Mouse (Mus musculus): Measurements from ENCODE around the gene Suco. TPM values are rescaled to one million over a fixed set of nuclear protein-coding genes. Genes with fewer than 3 reads are reported as not detected.

Gene Suco
- polyA plus RNA-seq (2012; rRNA removed) = 2.5 and 3.8 TPM in 2 replicates

DNA sequence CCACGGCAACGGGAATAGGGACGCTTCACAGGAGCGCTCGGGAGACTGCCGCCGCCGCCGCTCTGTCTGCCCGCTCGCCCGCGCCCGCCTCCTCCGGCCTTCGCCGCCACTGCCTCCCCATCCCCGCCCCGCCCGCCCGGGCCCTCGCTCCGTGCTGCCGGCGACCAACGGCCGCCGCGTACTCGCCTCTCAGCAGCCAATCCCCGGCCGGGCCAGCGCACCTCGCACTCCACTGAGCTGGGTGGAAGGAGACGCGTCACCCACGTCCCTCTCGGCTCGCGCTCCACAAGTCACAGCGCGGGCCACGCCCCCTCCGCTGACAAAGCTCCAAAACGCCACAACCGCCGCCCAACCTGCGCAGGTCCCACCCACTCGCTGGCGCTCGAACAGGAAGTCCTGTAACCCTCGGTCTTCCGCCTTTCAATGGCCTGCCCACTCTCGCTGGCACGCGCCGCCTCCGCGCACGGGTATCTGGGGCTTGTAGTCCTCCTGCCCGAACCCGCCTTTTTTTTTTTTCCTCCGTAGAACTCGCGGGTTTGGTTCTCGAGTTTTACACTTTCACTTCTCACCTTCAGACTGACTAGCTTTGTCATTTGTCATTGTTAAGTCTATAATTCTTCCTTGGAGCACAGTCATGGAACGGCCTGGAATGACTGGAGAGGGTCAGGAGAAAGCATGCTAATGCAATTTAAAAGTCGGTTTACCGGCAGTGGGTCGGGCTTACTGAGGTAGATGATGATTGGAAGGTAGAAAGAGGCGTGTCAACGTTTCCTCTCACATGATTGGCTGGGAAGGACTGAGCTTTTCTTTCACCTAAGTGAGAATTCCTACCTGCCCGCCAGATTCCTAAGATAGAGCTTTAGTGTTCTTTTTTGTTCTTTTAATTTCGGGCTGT lies at the start of gene Suco:
TSS of gene Suco (minus strand) at position 130 of the 895 bp plus-strand sequence.
- TF ChIP-seq POLR2A (IDR thresholded peaks at IDR 0.05; ENCODE audit: borderline replicate concordance, extremely low read depth, low read depth, low read length) (peak; percentile 65; the same call in 1 of the 2 replicates), CTCF (IDR thresholded peaks at IDR 0.05; ENCODE audit: insufficient read depth, low read length) (no peak)
- peaks cover 6% of the 10 kb centered on the region; the same call in 1 of the 2 replicates for H3K4me1 ChIP-seq (ENCODE audit: control insufficient read depth, insufficient read depth, low read length)
- H3K4me3 ChIP-seq (replicated peaks; ENCODE audit: extremely low read depth, low read depth, low read length) = peak within 1 kb of the TSS; percentile 92
- peak; percentile 98 for DNase-seq
- whole genome bisulfite sequencing = 1% methylated on average over 67 of the region's 74 CpGs

DNA sequence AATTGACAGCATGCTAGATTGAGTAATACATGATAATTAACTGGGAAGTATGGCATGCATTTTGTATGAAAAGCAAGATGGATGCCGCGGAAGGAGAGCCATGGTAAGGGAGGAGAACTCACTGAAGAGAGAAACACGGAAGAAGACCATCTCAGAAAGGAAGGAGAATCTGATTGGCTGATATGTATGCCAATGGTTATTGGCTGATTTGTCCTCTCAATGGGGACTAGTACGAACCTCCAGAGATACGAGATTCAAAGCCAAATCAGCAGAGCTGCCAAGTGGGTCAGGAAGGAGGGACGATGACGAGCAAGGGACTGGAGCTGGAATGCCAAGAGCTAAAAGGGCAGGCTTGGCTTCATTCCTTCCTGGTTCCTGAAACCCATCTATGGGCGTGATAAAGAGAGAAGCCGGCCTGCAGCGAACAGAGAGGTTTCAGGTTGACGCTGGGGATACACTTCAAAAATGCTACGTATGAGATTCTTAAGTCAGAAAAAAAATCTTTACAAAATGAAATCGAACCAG lies 48.9 kb upstream of the Suco start:
- Histone ChIP-seq H3K4me1 (ENCODE audit: control insufficient read depth, insufficient read depth, low read length) (no peaks in the 10 kb centered on the region), H3K4me3 (replicated peaks; ENCODE audit: extremely low read depth, low read depth, low read length) (no peak overlapping the region)
- DNase-seq = peak; percentile 14
- no peak for TF ChIP-seq POLR2A (IDR thresholded peaks at IDR 0.05; ENCODE audit: borderline replicate concordance, extremely low read depth, low read depth, low read length)
- TF ChIP-seq CTCF (IDR thresholded peaks at IDR 0.05; ENCODE audit: insufficient read depth, low read length) = no peak
- WGBS = 56% methylated on average over 13 of the region's 13 CpGs

- WGBS = 85% methylated on average over 3 of the region's 3 CpGs
- H3K4me1 ChIP-seq (ENCODE audit: control insufficient read depth, insufficient read depth, low read length) = no peaks in the 10 kb centered on the region
- DNase-seq = no peak
- H3K4me3 ChIP-seq (replicated peaks; ENCODE audit: extremely low read depth, low read depth, low read length) = no peak overlapping the region
- TF ChIP-seq POLR2A (IDR thresholded peaks at IDR 0.05; ENCODE audit: borderline replicate concordance, extremely low read depth, low read depth, low read length) (no peak), CTCF (IDR thresholded peaks at IDR 0.05; ENCODE audit: insufficient read depth, low read length) (no peak)
These were observed 47.8 kb upstream of the Suco start for GRCm38 (mm10) chr1:161924321-161924720.

- H3K4me3 ChIP-seq (replicated peaks; ENCODE audit: extremely low read depth, low read depth, low read length) = no peak overlapping the region
- no peak for DNase-seq
- TF ChIP-seq CTCF (IDR thresholded peaks at IDR 0.05; ENCODE audit: insufficient read depth, low read length) = no peak
- no peak for TF ChIP-seq POLR2A (IDR thresholded peaks at IDR 0.05; ENCODE audit: borderline replicate concordance, extremely low read depth, low read depth, low read length)
- WGBS = 83% methylated on average over 6 of the region's 6 CpGs
- no peaks in the 10 kb centered on the region for H3K4me1 ChIP-seq (ENCODE audit: control insufficient read depth, insufficient read depth, low read length)
These were observed 45.4 kb upstream of the Suco start for GRCm38 (mm10) chr1:161921928-161922327.

DNA sequence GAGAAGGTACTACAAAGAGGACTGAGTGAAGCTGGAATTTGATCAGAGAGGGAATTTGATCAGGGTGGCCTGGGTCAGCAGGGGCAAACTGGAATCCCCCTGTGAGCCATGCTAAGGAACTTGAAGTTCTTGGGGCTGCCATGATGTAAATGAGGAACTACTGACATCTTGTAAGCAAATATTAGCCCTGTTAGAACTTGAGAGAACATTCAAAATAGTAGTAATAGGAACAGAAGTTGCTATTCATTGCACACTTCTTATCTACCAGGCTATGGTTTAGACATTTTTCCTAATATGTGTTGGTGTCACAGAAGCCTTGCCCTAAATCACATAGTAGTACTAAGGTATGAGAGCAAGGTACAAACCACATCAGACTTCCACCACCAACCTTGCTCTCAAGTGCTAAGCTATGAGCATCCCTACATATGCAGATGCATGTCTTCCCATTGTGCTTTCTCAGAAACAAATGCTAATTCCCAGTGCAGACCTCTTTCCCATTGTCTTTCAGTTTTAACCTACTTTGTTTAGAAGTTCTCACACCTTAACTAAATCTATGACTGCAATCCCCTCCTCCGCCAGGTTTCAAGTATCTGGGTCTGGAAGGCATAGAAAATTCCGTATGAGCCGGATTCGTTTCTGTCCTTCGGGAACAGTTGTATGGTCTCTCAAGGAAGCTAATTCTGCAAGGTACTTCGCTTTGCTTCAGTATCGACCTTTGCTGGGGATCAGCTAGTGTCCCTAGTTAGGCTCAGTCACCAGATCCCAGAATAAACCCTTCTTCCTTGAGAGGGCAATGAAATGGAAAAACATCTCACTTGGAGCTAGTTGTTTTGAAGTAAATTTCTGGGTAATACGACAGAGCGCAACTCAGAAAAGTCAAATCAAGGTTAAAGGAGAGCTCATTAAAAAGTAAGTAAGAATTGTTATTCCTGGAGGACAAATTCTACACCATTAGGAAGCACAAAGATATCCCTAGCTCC lies 44.3 kb upstream of the Suco start:
- no peak overlapping the region for H3K4me3 ChIP-seq (replicated peaks; ENCODE audit: extremely low read depth, low read depth, low read length)
- H3K4me1 ChIP-seq (ENCODE audit: control insufficient read depth, insufficient read depth, low read length) = no peaks in the 10 kb centered on the region
- 89% methylated on average over 9 of the region's 9 CpGs for WGBS
- TF ChIP-seq CTCF (IDR thresholded peaks at IDR 0.05; ENCODE audit: insufficient read depth, low read length) (no peak), POLR2A (IDR thresholded peaks at IDR 0.05; ENCODE audit: borderline replicate concordance, extremely low read depth, low read depth, low read length) (no peak)
- no peak for DNase-seq

- DNase-seq = no peak
- no peak for TF ChIP-seq POLR2A (IDR thresholded peaks at IDR 0.05; ENCODE audit: borderline replicate concordance, extremely low read depth, low read depth, low read length)
- no peak for TF ChIP-seq CTCF (IDR thresholded peaks at IDR 0.05; ENCODE audit: insufficient read depth, low read length)
- H3K4me3 ChIP-seq (replicated peaks; ENCODE audit: extremely low read depth, low read depth, low read length) = no peak overlapping the region
- WGBS = 92% methylated on average over 2 of the region's 2 CpGs
- no peaks in the 10 kb centered on the region for H3K4me1 ChIP-seq (ENCODE audit: control insufficient read depth, insufficient read depth, low read length)
These were observed 43.1 kb upstream of the Suco start for GRCm38 (mm10) chr1:161919594-161919993.

DNA sequence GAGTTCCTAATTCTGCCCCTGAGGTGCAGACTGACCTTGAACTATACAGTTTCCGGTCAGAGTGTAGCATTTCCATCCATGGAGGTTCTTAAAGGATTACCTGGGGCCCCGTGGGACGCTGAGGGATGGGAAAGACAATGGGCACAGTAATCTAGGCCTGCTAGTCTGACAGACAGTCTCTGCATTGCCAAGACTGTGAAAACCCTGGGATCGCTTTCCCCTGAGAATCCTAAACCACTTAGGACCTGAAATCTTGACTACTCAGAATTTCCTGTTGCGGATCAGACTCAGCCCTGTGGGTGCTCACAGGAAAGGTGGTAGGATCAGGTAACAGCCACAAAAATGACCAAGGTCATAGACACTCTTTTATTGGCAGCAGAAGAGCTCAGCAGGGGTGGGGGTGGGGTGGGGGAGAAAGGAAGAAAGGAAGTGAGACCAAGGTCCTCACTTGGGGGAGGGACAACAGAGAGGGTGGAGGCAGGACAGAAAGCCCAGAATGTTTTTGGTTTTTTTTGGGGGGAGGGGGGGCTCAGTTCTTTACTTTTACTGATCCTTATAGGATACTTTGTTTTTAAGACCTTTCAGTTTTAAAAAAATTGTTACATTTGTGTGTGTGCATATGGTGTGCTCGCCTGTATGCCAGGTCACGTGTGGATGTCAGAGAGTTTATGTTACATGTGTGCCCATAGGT lies 42.3 kb upstream of the Suco start:
- Histone ChIP-seq H3K4me3 (replicated peaks; ENCODE audit: extremely low read depth, low read depth, low read length) (no peak overlapping the region), H3K4me1 (ENCODE audit: control insufficient read depth, insufficient read depth, low read length) (no peaks in the 10 kb centered on the region)
- TF ChIP-seq POLR2A (IDR thresholded peaks at IDR 0.05; ENCODE audit: borderline replicate concordance, extremely low read depth, low read depth, low read length) (no peak), CTCF (IDR thresholded peaks at IDR 0.05; ENCODE audit: insufficient read depth, low read length) (no peak)
- 61% methylated on average over 7 of the region's 7 CpGs for WGBS
- no peak for DNase-seq

GRCm38 (mm10) chr1:161917940-161918484 lies 41.5 kb upstream of the Suco start:
- TF ChIP-seq CTCF (IDR thresholded peaks at IDR 0.05; ENCODE audit: insufficient read depth, low read length) (no peak), POLR2A (IDR thresholded peaks at IDR 0.05; ENCODE audit: borderline replicate concordance, extremely low read depth, low read depth, low read length) (no peak)
- 91% methylated on average over 3 of the region's 3 CpGs for WGBS
- no peak overlapping the region for H3K4me3 ChIP-seq (replicated peaks; ENCODE audit: extremely low read depth, low read depth, low read length)
- no peak for DNase-seq
- no peaks in the 10 kb centered on the region for H3K4me1 ChIP-seq (ENCODE audit: control insufficient read depth, insufficient read depth, low read length)
